Mouse (Mus musculus): Measurements from ENCODE around the gene Wdr18.

DNA sequence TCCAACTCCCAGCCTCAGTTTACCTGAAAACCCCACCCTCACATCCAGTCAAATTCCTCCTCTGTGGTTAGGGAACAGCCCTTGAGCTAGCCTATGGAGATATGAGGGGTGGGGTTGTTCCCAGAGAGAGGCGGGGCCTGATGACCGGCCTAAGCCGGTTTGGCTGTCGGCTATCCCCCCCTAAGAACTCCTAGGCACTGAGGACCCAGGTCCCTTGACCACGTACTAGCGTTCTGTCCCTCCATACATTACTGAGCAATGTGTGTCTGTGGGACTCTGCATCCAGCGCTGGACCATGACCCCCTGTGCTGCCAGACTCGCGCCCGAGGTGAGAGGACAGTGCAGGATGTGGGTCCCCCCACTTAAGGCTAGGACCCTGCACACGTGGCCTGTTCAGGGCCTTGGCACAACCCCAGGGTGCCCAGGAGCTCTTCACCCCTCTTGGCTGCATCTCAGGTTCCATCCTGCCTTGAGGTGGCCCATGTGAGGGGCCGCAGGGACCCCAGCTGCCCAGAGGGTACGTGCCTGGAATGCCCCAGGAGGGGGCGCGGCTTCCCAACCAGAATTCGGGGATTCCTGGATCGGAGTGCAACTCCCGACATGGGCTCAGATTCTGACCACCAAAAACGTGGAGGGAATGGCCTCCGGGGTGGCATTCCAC, 59.6 kb downstream of the Wdr18 start:
- TF ChIP-seq CTCF (IDR thresholded peaks at IDR 0.05; ENCODE audit: low read depth, low read length) (no peak; the same call in 1 of the 2 replicates), POLR2A (IDR thresholded peaks at IDR 0.05; ENCODE audit: borderline replicate concordance, low read depth, low read length) (no peak)
